Mouse (Mus musculus): Measurements from ENCODE around the gene Olfr243. TPM values are rescaled to one million over a fixed set of nuclear protein-coding genes. Genes with fewer than 3 reads are reported as not detected.
A peak's percentile ranks its signal among the peaks of the same experiment; 100 is the strongest.
"Not testable (repeated sequence)": the region's sequence is repeated elsewhere in the genome, so short reads cannot be mapped to it uniquely, and the experiment has no call there.

Gene Olfr243
- not detected for total RNA-seq (2021)
- polyA plus RNA-seq (2012; rRNA removed): not detected in 2 replicates
- long read RNA-seq: 0 reads

- Histone ChIP-seq H3K9ac (ENCODE audit: low read depth, low read length) (no peak within 1 kb of the TSS), H3K27ac (no peak within 1 kb of the TSS), H3K4me3 (no peak within 1 kb of the TSS), H3K27me3 (ENCODE audit: control insufficient read depth, insufficient read depth, low read length) (no peaks in the 10 kb centered on the region), H3K36me3 (ENCODE audit: control insufficient read depth, insufficient read depth, low read length) (no peaks in the 10 kb centered on the region), H3K79me2 (replicated peaks; ENCODE audit: control insufficient read depth, insufficient read depth, low read length) (no peaks in the 10 kb centered on the region), H3K4me1 (ENCODE audit: control insufficient read depth, insufficient read depth, low read length) (no peaks in the 10 kb centered on the region)
- TF ChIP-seq EP300 (IDR thresholded peaks at IDR 0.05; ENCODE audit: insufficient read depth, low read depth, low read length) (no peak), CTCF (IDR thresholded peaks at IDR 0.05) (no peak), POLR2A (IDR thresholded peaks at IDR 0.05; ENCODE audit: insufficient read depth, low read depth, low read length) (no peak)
- no peak for DNase-seq
- intact Hi-C loops (cut with DNase I): no loop called here
Observed at GRCm38 (mm10) chr7:103714371-103714770, at the start of gene Olfr243. TSS of gene Olfr243 (plus strand) at chr7:103714671.

DNA sequence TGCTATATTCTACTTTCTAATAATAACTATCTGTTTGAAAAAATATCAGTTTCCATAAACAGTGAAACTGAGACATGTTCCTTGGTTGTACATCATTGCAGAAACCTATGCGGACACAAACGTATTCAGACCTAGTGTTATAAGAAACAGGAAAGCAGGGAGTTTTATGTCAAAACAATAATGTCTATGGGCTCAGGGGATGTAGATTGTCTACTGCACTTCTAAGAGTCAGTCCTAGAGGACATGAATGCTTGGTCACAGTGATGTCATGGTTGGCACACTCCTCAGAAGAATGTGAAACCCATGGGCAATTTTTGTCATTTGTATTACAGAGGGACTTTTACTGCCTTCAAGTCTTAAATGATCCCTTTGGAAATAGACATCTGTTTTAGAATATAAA is 43.4 kb upstream of the Olfr243 start, which contains the start of gene Olfr624:
Gene Olfr624 (minus strand): TSS at position 101 of the 400 bp plus-strand sequence.
- Histone ChIP-seq H3K27ac (no peak within 1 kb of the TSS), H3K4me3 (no peak within 1 kb of the TSS), H3K79me2 (replicated peaks; ENCODE audit: control insufficient read depth, insufficient read depth, low read length) (no peaks in the 10 kb centered on the region), H3K4me1 (ENCODE audit: control insufficient read depth, insufficient read depth, low read length) (no peaks in the 10 kb centered on the region), H3K27me3 (ENCODE audit: control insufficient read depth, insufficient read depth, low read length) (no peaks in the 10 kb centered on the region), H3K9ac (ENCODE audit: low read depth, low read length) (no peak within 1 kb of the TSS), H3K36me3 (ENCODE audit: control insufficient read depth, insufficient read depth, low read length) (no peaks in the 10 kb centered on the region)
- intact Hi-C loops (cut with DNase I): no loop called here
- no peak for DNase-seq
- WGBS: 74% methylated on average over 2 of the region's 2 CpGs
- TF ChIP-seq EP300 (IDR thresholded peaks at IDR 0.05; ENCODE audit: insufficient read depth, low read depth, low read length): no peak

GRCm38 (mm10) chr7:103682420-103682819 is 32.1 kb upstream of the Olfr243 start, which contains the start of gene Olfr625-ps1:
TSS of gene Olfr625-ps1 (plus strand) at chr7:103682720.
- Histone ChIP-seq H3K36me3 (ENCODE audit: control insufficient read depth, insufficient read depth, low read length) (no peaks in the 10 kb centered on the region), H3K4me1 (ENCODE audit: control insufficient read depth, insufficient read depth, low read length) (no peaks in the 10 kb centered on the region), H3K79me2 (replicated peaks; ENCODE audit: control insufficient read depth, insufficient read depth, low read length) (no peaks in the 10 kb centered on the region), H3K27me3 (ENCODE audit: control insufficient read depth, insufficient read depth, low read length) (no peaks in the 10 kb centered on the region), H3K9ac (ENCODE audit: low read depth, low read length) (no peak within 1 kb of the TSS), H3K4me3 (no peak within 1 kb of the TSS), H3K27ac (no peak within 1 kb of the TSS)
- no peak for TF ChIP-seq CTCF (IDR thresholded peaks at IDR 0.05)
- TF ChIP-seq EP300 (IDR thresholded peaks at IDR 0.05; ENCODE audit: insufficient read depth, low read depth, low read length): no peak
- TF ChIP-seq POLR2A (IDR thresholded peaks at IDR 0.05; ENCODE audit: insufficient read depth, low read depth, low read length): no peak
- intact Hi-C loops (cut with DNase I): no loop called here
- no peak for DNase-seq

DNA sequence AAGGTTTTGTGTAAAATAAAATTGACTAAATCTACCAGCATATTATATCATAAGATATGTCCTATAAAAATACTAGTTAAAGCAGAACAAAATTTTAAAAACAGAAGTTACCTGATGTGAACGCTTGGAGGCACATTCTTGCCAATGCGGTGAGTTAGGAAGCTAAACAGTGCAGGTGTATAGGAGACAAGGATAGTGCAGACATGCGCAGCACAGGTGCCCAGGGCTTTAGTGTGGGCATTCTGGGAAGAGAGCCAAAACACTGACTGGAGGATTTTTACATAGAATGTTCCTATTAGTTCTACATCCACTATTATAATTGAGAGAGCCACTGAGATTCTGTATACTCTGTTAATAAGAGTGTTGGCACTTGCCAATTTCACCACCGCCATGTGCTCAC is 15.0 kb upstream of the Olfr243 start:
- no peak overlapping the region for H3K27ac ChIP-seq

GRCm38 (mm10) chr7:103712024-103712423 is 2.4 kb upstream of the Olfr243 start:
- TF ChIP-seq CTCF (IDR thresholded peaks at IDR 0.05) (peak; percentile 25), POLR2A (IDR thresholded peaks at IDR 0.05; ENCODE audit: insufficient read depth, low read depth, low read length) (no peak), EP300 (IDR thresholded peaks at IDR 0.05; ENCODE audit: insufficient read depth, low read depth, low read length) (no peak)
- Histone ChIP-seq H3K27me3 (ENCODE audit: control insufficient read depth, insufficient read depth, low read length) (no peaks in the 10 kb centered on the region), H3K4me1 (ENCODE audit: control insufficient read depth, insufficient read depth, low read length) (no peaks in the 10 kb centered on the region), H3K9ac (ENCODE audit: low read depth, low read length) (no peak overlapping the region), H3K4me3 (no peak overlapping the region), H3K36me3 (ENCODE audit: control insufficient read depth, insufficient read depth, low read length) (no peaks in the 10 kb centered on the region), H3K79me2 (replicated peaks; ENCODE audit: control insufficient read depth, insufficient read depth, low read length) (no peaks in the 10 kb centered on the region), H3K27ac (no peak overlapping the region)
- WGBS: 37% methylated on average over 2 of the region's 2 CpGs
- intact Hi-C loops (cut with DNase I): no loop called here
- no peak for DNase-seq

More for the DNA sequence above, 15.0 kb upstream of the Olfr243 start:
- DNase-seq: no peak
- Histone ChIP-seq H3K4me1 (ENCODE audit: control insufficient read depth, insufficient read depth, low read length) (no peaks in the 10 kb centered on the region), H3K9ac (ENCODE audit: low read depth, low read length) (no peak overlapping the region), H3K79me2 (replicated peaks; ENCODE audit: control insufficient read depth, insufficient read depth, low read length) (no peaks in the 10 kb centered on the region), H3K4me3 (no peak overlapping the region), H3K27me3 (ENCODE audit: control insufficient read depth, insufficient read depth, low read length) (no peaks in the 10 kb centered on the region), H3K36me3 (ENCODE audit: control insufficient read depth, insufficient read depth, low read length) (no peaks in the 10 kb centered on the region)
- WGBS: 89% methylated on average over 4 of the region's 4 CpGs
- intact Hi-C loops (cut with DNase I): no loop called here
- TF ChIP-seq EP300 (IDR thresholded peaks at IDR 0.05; ENCODE audit: insufficient read depth, low read depth, low read length) (no peak), CTCF (IDR thresholded peaks at IDR 0.05) (no peak), POLR2A (IDR thresholded peaks at IDR 0.05; ENCODE audit: insufficient read depth, low read depth, low read length) (no peak)

DNA sequence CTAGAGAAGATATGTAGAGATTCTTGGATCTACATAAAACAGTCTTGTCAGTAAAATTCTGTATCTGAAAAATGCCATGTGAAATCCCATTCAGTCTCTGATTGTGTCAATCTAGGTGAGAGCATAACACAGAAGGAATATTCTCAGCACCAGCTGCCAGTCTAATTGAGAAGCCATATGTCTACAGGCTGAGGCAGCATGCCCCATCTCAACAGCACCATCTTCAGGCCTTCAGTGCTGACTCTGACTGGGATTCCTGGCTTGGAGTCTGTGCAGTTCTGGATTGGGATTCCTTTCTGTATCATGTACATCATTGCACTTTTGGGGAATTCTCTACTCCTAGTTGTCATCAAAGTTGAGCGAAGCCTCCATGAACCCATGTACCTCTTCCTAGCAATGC is 1.9 kb downstream of the Olfr243 start:
- 89% methylated on average over 1 of the region's 1 CpGs for WGBS
- DNase-seq; intact Hi-C loops (cut with DNase I); H3K36me3 ChIP-seq (ENCODE audit: control insufficient read depth, insufficient read depth, low read length); H3K9ac ChIP-seq (ENCODE audit: low read depth, low read length); H3K27me3 ChIP-seq (ENCODE audit: control insufficient read depth, insufficient read depth, low read length); H3K4me1 ChIP-seq (ENCODE audit: control insufficient read depth, insufficient read depth, low read length); H3K4me3 ChIP-seq; H3K79me2 ChIP-seq (replicated peaks; ENCODE audit: control insufficient read depth, insufficient read depth, low read length); H3K27ac ChIP-seq: not testable (repeated sequence)
